Mouse (Mus musculus) testis, adult 2 months (tissue): ENCODE measurements around the gene Dok1. TPM values are rescaled to one million over a fixed set of nuclear protein-coding genes. Genes with fewer than 3 reads are reported as not detected.

Experiments used
- H3K27ac ChIP-seq: fragments of 200-500 bp; 2 replicates; pipeline ENCODE4 v1.5.1; 2012; ENCODE audit warnings: low read depth, low read length; ENCODE audit not compliant: control insufficient read depth, insufficient read depth
- H3K27me3 ChIP-seq: fragments of 200-500 bp; 2 replicates; pipeline ENCODE4 v1.6.1; 2012; ENCODE audit warnings: mild to moderate bottlenecking, low read length, moderate library complexity; ENCODE audit not compliant: control insufficient read depth, insufficient read depth
- H3K36me3 ChIP-seq: fragments of 200-500 bp; 2 replicates; pipeline ENCODE4 v1.6.1; 2012; ENCODE audit warnings: mild to moderate bottlenecking, low read length; ENCODE audit not compliant: control insufficient read depth, insufficient read depth
- H3K4me1 ChIP-seq: fragments of 200-500 bp; 2 replicates; pipeline ENCODE4 v1.6.1; 2012; ENCODE audit warnings: low read length; ENCODE audit not compliant: control insufficient read depth, insufficient read depth
- H3K4me3 ChIP-seq: fragments of 200-500 bp; 2 replicates; pipeline ENCODE4 v1.5.1; 2012; ENCODE audit warnings: low read depth, mild to moderate bottlenecking, low read length, moderate library complexity, mixed read lengths; ENCODE audit not compliant: control insufficient read depth
- CTCF ChIP-seq: fragments of 200-500 bp; IDR thresholded peaks from 2 replicates; pipeline ENCODE4 v1.5.1; 2012; ENCODE audit warnings: low read depth, mild to moderate bottlenecking, inconsistent platforms, low read length, moderate library complexity; ENCODE audit not compliant: control insufficient read depth, insufficient read depth, insufficient replicate concordance
- POLR2A ChIP-seq: fragments of 200-500 bp; IDR thresholded peaks from 2 replicates; pipeline ENCODE4 v1.6.1; 2012; ENCODE audit warnings: low read depth, mild to moderate bottlenecking, inconsistent platforms, low read length, moderate library complexity; ENCODE audit not compliant: control insufficient read depth
- polyA plus RNA-seq: library from polyadenylated mRNA; depleted of rRNA; stranded (reverse); fragments of >200 nt; gene quantifications from 2 replicates; pipeline ENCODE4 v1.2.3, GENCODE M21; 2012; rRNA removed

The Dok1 gene
- polyA plus RNA-seq, 1 experiment: 1.0 TPM

- Histone ChIP-seq H3K4me3 (no peak overlapping the region), H3K27me3 (no peaks in the 10 kb centered on the region), H3K36me3 (no peaks in the 10 kb centered on the region), H3K4me1 (no peaks in the 10 kb centered on the region), H3K27ac (no peak overlapping the region)
- TF ChIP-seq CTCF: no peak
- no peak for TF ChIP-seq POLR2A
Measured at GRCm38 (mm10) chr6:82993696-82994095, 39.6 kb downstream of the Dok1 start.

- TF ChIP-seq CTCF (no peak), POLR2A (no peak)
- Histone ChIP-seq H3K27ac (no peak overlapping the region), H3K4me3 (no peak overlapping the region), H3K4me1 (no peaks in the 10 kb centered on the region), H3K27me3 (no peaks in the 10 kb centered on the region), H3K36me3 (no peaks in the 10 kb centered on the region)
Measured at GRCm38 (mm10) chr6:82987411-82987971, 45.8 kb downstream of the Dok1 start.

Other genes starting within 250 kb of the Dok1 start
- 1.1 and 1.3 TPM in 2 replicates for gene Sema4f, start 93.7 kb downstream of the Dok1 start, polyA plus RNA-seq
- gene M1ap, start 86.6 kb downstream of the Dok1 start, polyA plus RNA-seq: 101 and 141 TPM in 2 replicates
- gene Loxl3, start 702 bp upstream of the Dok1 start, polyA plus RNA-seq: 1.1 and 1.3 TPM in 2 replicates
- 240 and 244 TPM in 2 replicates for gene Aup1, start 21.1 kb upstream of the Dok1 start, polyA plus RNA-seq
- gene Htra2, start 21.8 kb upstream of the Dok1 start, polyA plus RNA-seq: 30.4 and 30.9 TPM in 2 replicates
- 0.84 and 0.85 TPM in 2 replicates for gene Dqx1, start 24.4 kb upstream of the Dok1 start, polyA plus RNA-seq
- 0.11 and 0.26 TPM in 2 replicates for gene Tlx2, start 36.8 kb upstream of the Dok1 start, polyA plus RNA-seq
- 38.9 and 41.6 TPM in 2 replicates for gene Pcgf1, start 44.4 kb upstream of the Dok1 start, polyA plus RNA-seq
- gene Lbx2, start 52.9 kb upstream of the Dok1 start, polyA plus RNA-seq: 0.25 and 1.1 TPM in 2 replicates
- 4.0 and 5.7 TPM in 2 replicates for gene Ccdc142, start 68.1 kb upstream of the Dok1 start, polyA plus RNA-seq
- 9.4 and 10.0 TPM in 2 replicates for gene Gm42688, start 68.1 kb upstream of the Dok1 start, polyA plus RNA-seq
- gene Mrpl53, start 75.6 kb upstream of the Dok1 start, polyA plus RNA-seq: 71.3 and 82.0 TPM in 2 replicates
- gene Mogs, start 82.0 kb upstream of the Dok1 start, polyA plus RNA-seq: 20.7 and 20.9 TPM in 2 replicates
- 53.0 and 63.3 TPM in 2 replicates for gene Wbp1, start 88.1 kb upstream of the Dok1 start, polyA plus RNA-seq
- gene Ino80b, start 92.0 kb upstream of the Dok1 start, polyA plus RNA-seq: 35.0 and 50.6 TPM in 2 replicates
- 13.2 and 19.2 TPM in 2 replicates for gene Rtkn, start 102.0 kb upstream of the Dok1 start, polyA plus RNA-seq
- gene Wdr54, start 122.9 kb upstream of the Dok1 start, polyA plus RNA-seq: 129 and 133 TPM in 2 replicates
- 604 and 651 TPM in 2 replicates for gene 1700003E16Rik, start 122.9 kb upstream of the Dok1 start, polyA plus RNA-seq
- gene Dctn1, start 132.4 kb upstream of the Dok1 start, polyA plus RNA-seq: 49.3 and 57.9 TPM in 2 replicates
- 1.9 and 3.4 TPM in 2 replicates for gene Slc4a5, start 186.4 kb upstream of the Dok1 start, polyA plus RNA-seq